In the genomic region with DNA sequence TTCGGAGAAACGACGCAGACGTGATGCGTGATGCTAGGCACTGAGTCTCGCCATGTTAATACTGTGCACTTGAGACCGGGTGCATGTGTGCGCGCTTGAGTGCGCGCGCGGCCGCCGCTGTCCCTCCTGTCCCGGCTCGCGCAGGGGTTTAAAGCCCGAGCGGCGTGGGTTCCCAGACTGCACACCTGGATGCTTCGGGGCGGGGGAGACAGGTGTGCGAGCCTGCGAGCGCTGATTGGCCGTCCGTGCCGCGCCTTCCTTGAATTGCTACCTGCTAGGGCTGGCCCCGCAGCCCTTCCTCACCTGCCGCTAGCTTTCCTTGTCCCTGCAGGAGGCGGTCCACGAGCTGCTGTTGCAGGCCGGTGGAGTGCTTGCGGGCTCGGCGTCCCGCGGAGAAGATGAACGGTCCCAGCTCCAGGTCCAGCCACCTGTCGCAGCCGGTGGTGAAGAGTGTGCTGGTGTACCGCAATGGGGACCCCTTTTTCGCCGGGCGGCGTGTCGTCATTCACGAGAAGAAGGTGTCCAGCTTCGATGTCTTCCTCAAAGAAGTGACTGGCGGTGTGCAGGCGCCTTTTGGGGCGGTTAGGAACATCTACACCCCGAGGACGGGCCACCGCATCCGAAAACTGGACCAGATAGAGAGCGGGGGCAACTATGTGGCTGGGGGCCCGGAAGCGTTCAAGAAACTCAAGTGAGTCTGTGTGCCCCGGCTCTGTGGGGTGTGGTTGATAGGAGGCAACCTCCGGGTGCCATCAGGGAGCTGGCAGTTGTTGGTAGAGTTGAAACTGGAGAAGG, we compare ENCODE assay signal across 8 mouse cellular contexts. TPM values are rescaled to one million over a fixed set of nuclear protein-coding genes. Genes with fewer than 3 reads are reported as not detected.
DNase-seq lines count a peak whose midpoint lies in the region; TF ChIP-seq lines count a peak whose summit lies in the region.

A gene (plus strand): TSS at position 132 of the 795 bp plus-strand sequence.

- no peaks in the 10 kb centered on the region for H3K4me1 ChIP-seq in cortical plate, adult 2 months (ENCODE audit: control insufficient read depth, insufficient read depth, low read length)

- peak within 1 kb of the TSS; percentile 39 for H3K4me3 ChIP-seq in cortical plate, adult 2 months (ENCODE audit: insufficient read depth, low read length)

- TF ChIP-seq POLR2A in cortical plate, adult 2 months (IDR thresholded peaks at IDR 0.05; ENCODE audit: extremely low read depth, insufficient read depth, low read length): no peak

- no peak for TF ChIP-seq CTCF in cortical plate, adult 2 months (IDR thresholded peaks at IDR 0.05; ENCODE audit: extremely low read depth, insufficient read depth, low read length)

- intact Hi-C loops in heart, postnatal 10 days (cut with DNase I): no loop called here
- intact Hi-C loops in gastrocnemius, postnatal 36 days (cut with DNase I): no loop called here

- peak; percentile 19 for DNase-seq in ovary, postnatal 36 days (ENCODE audit: low spot score)
- DNase-seq in ovary, postnatal 14 days (ENCODE audit: low spot score): no peak
- peak; percentile 3 to 9 for DNase-seq in heart, postnatal 10 days
- DNase-seq in kidney, postnatal 4 days: peak; percentile 69 to 82
- peak; percentile 7 for DNase-seq in lung, postnatal 14 days
- peak; percentile 20 for DNase-seq in right cerebral cortex, postnatal 25 days
- no peak for DNase-seq in gastrocnemius, postnatal 36 days

- no peak within 1 kb of the TSS for H3K27ac ChIP-seq in cortical plate, adult 2 months (ENCODE audit: insufficient read depth, low read length)

RNA-seq across cellular contexts. Expression of the gene that starts here (rescaled TPM):
- 8.3 and 12.9 TPM in 2 replicates for polyA plus RNA-seq in cortical plate, adult 2 months (2012; rRNA removed)
- total RNA-seq in heart, postnatal 10 days (2021): under 1 TPM in 1 of 2 experiments, not detected in 1; 0.14 TPM
- under 1 TPM; 0.41 to 0.67 TPM for total RNA-seq in gastrocnemius, postnatal 36 days (2021)

Comparison
In these comparisons a context has a peak if more than half of its experiments do, and no peak if none do; other contexts are left out.
1. DNase-seq: peak in ovary, postnatal 36 days (single experiment), kidney, postnatal 4 days (2 of 2), lung, postnatal 14 days (single experiment) and right cerebral cortex, postnatal 25 days (single experiment); none in ovary, postnatal 14 days (single experiment) and gastrocnemius, postnatal 36 days (0 of 2).
2. Peak in DNase-seq in heart, postnatal 10 days; RNA of the gene not detected or under 1 TPM.